Mouse (Mus musculus) 416B (cell line): ENCODE results near the gene Slc12a9.
"Not testable (repeated sequence)": the region's sequence is repeated elsewhere in the genome, so short reads cannot be mapped to it uniquely, and the experiment has no call there.

ENCODE experiments used
- DNase-seq: peaks from one replicate; pipeline ENCODE4 v3.0.0; 2011; ENCODE audit warnings: low read depth

Gene Slc12a9

DNA sequence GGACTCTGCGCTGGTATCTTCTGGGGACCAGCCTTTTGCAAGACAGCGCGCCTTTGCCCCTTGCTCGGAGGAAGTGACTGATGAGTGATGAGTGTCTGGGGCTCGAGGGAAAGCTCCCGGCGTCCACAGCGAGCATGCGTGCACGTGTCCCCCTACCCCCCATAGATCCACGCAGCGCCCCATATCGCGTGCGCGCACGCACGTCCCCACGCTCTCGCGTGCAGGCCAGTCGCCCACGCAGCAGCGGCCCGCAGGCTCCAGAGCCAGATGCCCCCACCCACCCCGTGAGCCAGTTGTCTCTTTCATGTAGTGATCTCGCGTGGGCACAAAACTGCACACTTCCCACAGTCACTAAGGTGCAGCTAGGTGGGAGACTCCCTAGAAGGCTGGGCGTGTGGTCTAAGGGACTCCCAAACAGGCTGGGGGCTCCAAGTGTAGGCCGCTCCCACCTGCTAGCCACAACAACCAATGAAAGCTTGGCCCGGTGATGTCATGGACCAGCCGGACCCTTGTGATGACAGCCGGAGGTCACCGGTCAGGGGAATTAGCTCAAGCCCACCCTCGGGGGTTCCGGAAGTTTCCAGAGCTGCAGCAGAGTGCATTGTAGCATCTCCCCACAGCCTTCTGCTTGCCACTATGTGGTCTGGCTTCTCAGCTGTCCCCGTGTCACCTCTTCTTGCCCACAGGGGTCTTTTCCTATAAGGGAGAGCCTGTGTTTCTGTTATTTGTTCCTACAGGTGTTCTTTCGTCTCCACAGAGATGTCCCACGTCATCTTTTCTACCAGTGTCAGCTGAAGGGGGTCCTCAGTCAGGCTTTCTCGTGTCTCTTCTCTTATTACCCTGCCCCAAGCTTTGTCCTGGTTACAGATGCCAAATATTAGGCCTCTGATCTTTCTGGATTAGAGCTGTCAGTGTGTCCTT is 46.1 kb downstream of the Slc12a9 start, which contains the start of gene Ache:
TSS of gene Ache (plus strand) at position 488 of the 921 bp plus-strand sequence.
- DNase-seq, result peak; percentile 44

DNA sequence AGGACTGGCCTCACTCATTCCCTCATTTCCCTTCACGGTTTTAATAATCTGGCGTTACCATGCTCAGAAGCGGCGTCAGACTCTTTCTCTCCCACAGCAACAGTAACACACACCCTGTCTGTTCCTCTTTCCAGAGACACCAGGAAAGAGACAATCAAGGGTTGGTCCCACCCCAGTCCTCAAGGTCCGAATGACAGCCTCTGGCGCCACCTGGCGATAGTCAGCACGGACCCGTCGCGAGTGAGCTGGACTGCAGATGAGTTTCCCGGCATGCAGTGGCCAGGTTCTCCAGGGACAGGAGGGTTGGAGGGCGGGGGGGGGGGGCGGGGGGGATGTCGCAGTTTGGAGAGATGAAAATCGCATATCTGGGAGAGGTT is 46.8 kb downstream of the Slc12a9 start:
- peak; percentile 92 for DNase-seq

DNA sequence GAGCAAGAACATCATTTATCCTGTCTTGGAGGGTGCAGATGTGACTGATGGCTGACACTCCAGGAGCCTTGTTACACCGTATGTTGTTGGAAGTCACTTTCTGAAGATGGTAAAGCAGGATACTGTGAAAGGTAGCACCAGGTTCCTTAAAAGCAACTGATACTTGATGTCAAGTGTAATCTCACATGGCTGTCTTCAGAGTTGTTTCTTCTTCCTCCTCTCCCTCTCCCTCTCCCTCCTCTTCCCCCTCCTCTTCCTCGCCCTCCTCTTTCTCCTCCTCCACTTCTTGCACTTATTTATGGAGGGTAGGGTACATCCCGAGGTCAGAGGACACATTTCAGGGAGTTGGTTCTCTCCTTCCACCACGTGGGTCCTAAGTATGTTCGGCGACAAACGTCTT is 47.4 kb downstream of the Slc12a9 start:
- DNase-seq, result no peak

DNA sequence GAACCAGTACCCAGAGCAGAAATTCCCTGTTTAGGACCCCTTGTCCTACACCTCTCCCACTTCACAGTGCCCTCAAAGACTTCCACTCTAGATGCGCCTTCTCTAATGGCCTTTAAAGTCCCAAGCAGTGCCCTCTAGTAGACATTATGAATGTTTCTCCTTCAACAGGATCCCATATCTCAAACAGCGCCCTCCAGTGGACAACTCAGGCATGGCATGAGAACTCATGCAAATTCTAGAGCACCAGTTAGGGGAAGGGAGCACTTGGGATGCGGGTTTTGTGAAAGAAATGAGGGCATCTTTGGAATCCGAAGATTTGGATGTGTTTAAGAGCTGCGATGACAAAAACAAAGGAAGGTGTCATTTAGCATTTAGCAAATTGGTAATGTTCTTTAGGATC is 48.4 kb downstream of the Slc12a9 start:
- DNase-seq, result peak; percentile 79

DNA sequence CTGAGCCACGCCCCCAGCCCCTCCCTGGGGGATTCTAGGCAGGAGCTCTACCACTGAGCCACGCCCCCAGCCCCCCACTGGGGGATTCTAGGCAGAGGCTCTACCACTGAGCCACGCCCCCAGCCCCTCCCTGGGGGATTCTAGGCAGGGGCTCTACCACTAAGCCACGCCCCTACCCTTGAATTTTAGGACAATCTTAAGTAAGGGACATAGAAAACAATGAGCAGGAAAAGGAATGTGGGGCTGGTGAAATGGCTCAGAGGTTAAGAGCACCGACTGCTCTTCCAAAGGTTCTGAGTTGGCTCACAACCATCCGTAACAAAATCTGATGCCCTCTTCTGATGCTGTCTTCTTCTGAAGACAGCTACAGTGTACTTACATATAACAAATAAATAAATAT is 49.0 kb downstream of the Slc12a9 start:
- not testable (repeated sequence) for DNase-seq

DNA sequence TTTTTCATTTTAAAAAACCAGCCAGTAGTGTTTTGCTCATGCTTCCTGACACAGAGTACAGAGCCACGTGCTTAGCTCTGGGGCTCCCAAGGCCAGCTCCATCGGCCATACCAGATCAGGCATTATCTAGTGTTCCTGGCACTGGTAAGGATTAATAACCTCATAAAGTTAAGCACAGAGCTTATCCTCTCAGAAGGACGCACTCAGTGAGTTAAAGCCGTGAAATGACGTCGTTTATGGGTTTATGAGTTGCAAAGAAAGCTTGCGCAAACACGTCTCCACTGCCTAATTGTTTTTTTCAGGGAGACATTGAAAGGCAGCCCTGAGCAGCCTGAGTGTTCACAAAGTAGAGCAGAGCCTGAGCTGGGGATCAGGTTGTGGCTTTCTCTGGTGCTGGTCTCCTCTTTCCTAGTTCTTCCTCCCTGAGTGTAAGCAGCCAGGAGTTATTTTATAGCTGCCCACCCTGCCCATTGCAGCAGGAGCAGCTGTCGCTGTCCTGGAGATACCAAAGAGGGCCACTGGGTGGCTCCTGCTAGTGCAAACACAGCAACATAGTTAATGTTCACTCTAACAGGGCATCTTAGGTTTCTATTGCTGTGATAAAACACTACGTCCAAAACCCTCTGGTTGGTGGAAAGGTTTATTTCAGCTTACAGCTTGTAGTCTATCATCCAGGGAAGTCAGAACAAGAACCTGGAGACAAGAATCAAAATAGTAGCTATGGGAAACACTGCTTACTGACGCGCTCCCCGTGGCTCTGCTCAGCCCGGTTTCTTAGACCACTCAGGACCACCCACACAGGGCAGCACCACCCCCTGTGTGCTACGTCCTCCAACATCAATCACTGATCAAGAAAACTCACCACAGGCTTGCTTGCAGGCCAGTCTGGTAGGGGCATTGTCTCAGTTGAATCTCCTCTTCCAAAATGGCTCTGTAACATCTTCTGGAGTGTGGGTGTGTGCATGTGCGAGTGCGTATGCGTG is 55.7 kb downstream of the Slc12a9 start:
- peak; percentile 38 for DNase-seq

DNA sequence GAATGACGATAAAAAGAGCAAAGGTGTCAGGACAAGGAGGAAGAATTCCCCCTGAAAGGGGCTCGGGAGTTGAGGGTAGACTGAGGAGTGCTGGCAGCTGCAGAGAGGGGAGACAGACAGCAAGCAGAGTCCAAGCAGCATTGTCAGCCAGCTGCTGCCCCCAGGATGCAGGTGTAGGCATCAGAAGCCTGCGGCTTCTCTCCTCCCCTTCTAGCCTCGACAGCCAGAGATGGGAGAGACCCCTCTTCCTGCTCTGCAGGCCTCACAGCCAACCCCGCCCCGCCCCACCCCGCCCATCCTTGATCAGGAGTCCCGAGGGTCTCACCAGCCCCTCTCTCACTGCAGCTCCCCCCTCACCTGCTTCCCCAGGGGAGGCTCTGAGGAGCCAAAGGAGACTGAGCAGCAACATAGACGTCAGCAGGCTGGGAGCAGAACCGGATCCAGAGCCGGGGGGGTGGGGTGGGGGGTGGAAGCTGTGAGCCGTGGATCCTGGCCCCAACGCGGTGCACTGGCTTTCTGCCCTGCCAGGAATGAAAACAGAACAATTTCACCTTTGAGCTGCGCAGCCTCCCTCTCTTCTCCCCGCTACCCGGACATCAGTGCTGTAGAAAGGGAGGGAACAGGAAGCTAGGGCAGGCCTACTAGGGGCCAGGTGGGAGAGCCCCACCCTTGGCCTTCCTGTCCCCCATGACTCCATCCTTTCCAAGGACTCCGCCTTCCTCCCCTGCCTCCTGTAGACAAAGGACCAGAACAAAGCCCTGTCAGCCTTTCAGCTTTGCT is 65.1 kb downstream of the Slc12a9 start:
- DNase-seq, result no peak

DNA sequence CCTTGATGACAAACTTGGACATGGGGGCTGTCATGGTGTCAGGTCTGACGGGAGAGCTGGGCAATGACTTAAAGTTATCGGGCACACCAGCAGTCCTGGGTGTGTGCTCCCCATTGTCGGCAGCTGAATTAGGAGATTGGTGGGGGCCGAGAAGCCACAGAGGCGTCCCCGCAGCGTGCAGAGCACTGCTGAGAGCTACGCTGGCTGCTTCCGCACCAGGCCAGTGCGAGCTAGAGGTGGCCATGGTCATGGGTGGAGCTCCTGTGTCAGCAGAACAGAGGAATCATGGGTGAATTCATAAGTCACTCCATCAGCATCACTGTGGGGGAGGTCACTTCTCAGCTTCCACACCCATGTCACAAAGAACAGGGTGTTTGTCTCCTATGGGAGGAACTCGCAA is 68.6 kb downstream of the Slc12a9 start:
- DNase-seq, result no peak
